Mouse (Mus musculus) adipose tissue, adult 10 weeks (tissue): ENCODE measurements around the gene Rassf4. TPM values are rescaled to one million over a fixed set of nuclear protein-coding genes. Genes with fewer than 3 reads are reported as not detected.

Experiments
- polyA plus RNA-seq: library from polyadenylated mRNA; stranded (reverse); fragments of 350-450 nt; fragmentation: Illumina TruSeq; extraction: RNeasy Lipid Tissue Mini Kit (QIAGEN cat#74804); gene quantifications from one replicate; pipeline ENCODE4 v1.2.3, GENCODE M21; 2014; ENCODE audit warnings: low read depth, low replicate concordance

The Rassf4 gene
- polyA plus RNA-seq, result 13.8 TPM

GRCm38 (mm10) chr6:116673471-116674282, at the start of gene Rassf4:
Gene Rassf4, minus strand, starts transcription at chr6:116673952.

GRCm38 (mm10) chr6:116716666-116717065, 42.9 kb upstream of the Rassf4 start, which contains the start of gene Tmem72:
Gene Tmem72, minus strand, starts transcription at chr6:116716913.

DNA sequence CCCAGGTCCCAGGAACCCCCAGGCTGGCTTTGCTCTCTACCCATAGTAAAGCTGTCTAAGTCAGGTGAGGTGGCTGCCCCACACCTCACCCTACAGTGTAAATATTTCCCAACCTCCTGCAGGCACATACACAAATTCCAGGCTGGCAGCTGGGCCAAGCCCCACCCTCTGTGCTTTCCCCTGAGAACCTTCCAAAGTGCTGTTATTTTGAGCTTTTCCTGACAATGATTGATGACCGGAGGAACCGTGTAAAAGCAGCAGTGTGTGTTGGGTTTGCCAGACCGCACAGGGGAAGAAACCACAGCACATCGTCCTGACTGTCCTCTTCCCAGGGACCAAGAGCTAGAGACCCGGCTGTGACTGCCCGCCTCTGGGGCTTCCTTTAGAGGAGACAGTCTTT, 23.3 kb downstream of the Rassf4 start, which contains the start of gene Depp1:
TSS of gene Depp1 (plus strand) at position 204 of the 400 bp plus-strand sequence.

DNA sequence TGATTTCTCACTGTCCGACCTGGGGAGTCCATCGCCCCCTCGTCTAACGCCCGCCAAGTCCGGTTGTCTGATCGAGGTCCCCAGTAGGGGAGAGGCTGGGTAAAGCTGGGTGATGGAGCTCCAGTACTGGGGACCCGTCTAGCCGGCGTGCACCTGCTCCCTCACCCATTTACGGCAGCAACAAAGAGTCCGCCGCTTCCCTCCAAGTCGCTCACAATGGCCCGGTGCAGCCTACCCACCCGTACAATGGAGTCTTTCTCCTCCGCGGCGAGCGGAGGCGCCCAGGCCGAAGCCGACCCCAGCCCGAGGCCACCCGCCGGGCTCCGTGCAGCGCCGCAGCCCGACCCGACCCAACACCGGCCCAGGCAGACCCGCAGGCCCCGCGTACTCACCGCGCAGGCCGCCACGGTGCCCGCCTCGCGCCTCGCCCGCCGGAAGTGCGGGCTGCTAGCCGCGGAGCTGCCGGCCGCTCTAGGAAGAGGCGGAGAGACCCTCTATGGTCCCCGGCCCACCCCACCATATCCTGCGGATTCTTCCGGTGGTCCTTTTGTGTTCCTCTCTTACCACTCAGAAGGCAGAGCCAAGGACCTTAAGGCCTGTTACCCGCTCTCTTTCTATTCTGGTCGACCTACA, 45.1 kb downstream of the Rassf4 start, which contains the start of gene Zfp422:
TSS of gene Zfp422 (minus strand) at position 461 of the 633 bp plus-strand sequence.

GRCm38 (mm10) chr6:116584095-116584494, 89.7 kb downstream of the Rassf4 start, which contains the start of gene Olfr215:
Gene Olfr215, minus strand, starts transcription at chr6:116584195.

Other genes with a start within 250 kb of the Rassf4 start
- gene Alox5, start 212.8 kb downstream of the Rassf4 start, polyA plus RNA-seq, result 14.9 TPM
- gene Olfr211, start 184.9 kb downstream of the Rassf4 start, polyA plus RNA-seq, result not detected
- gene Olfr212, start 167.4 kb downstream of the Rassf4 start, polyA plus RNA-seq, result not detected
- gene Olfr213, start 135.5 kb downstream of the Rassf4 start, polyA plus RNA-seq, result not detected
- not detected for gene Gm5580, start 122.8 kb downstream of the Rassf4 start, polyA plus RNA-seq
- gene Olfr214, start 119.7 kb downstream of the Rassf4 start, polyA plus RNA-seq, result not detected
- gene Olfr215, start 89.8 kb downstream of the Rassf4 start, polyA plus RNA-seq, result not detected
- gene Zfp422, start 45.0 kb downstream of the Rassf4 start, polyA plus RNA-seq, result 16.1 TPM
- 41.0 TPM for gene Depp1, start 23.3 kb downstream of the Rassf4 start, polyA plus RNA-seq
- not detected for gene Tmem72, start 43.0 kb upstream of the Rassf4 start, polyA plus RNA-seq